In the genomic region with DNA sequence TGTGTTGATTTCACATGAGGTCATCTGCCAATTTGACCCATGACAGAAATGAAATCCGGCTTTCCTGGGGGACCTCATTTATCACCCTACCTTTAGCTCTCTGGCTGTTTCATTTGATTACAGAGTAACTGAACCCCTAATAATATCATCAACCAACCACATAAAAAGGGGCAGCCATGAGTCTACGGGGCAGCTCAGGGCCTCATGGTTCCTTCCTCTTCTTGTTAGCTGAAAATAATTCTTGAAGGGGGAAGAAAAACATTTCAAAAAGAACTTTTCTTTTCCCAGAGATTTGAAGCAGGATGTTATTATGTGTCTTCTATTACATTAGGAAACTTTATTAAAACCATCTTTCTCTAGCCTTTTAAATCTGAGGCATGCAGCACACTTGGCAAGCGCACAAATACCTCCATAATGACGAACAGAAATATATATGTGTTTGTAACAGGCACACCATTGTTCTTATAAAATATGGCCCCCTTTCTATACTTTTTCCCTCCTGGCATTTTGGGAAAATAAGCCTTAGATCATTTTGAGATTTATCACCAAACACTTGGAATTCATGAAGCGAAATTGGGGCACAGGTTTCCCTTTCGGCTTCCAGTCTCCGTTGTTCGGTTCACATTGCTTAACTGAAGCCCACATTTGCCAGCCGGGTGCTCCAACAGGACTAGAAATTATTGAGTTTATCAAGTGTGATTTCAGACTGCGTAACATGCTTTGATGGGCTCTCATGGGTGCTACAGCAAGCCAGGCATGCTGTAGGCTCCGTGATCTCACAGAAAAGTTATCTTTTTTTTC, we compare ENCODE assay signal across 10 mouse cellular contexts.
A peak's percentile ranks its signal among the peaks of the same experiment; 100 is the strongest.
DNase-seq lines count a peak whose midpoint lies in the region; ATAC-seq and TF ChIP-seq lines count a peak whose summit lies in the region.
"Had no signal": no experiment of that assay in that cellular context is flagged by ENCODE, and none has a peak within 500 bp of the region (broad histone marks: within the 10 kb centered on the region; RNA-seq: fewer than 3 reads in every experiment).

No protein-coding gene starts in this region.

- H3K9me3 ChIP-seq in hindbrain, embryonic 12.5 days (replicated peaks): no peaks in the 10 kb centered on the region
- H3K9me3 ChIP-seq in hindbrain, postnatal 0 days (ENCODE audit: low read length): no peaks in the 10 kb centered on the region
- no peaks in the 10 kb centered on the region for H3K9me3 ChIP-seq in embryonic facial prominence, embryonic 10.5 days
- no peaks in the 10 kb centered on the region for H3K9me3 ChIP-seq in limb, embryonic 11.5 days (ENCODE audit: control insufficient read depth, low read length)
- H3K9me3 ChIP-seq in midbrain, embryonic 14.5 days (ENCODE audit: control insufficient read depth, low read length): no peaks in the 10 kb centered on the region
- H3K9me3 ChIP-seq: hindbrain, embryonic 13.5 days; midbrain, embryonic 13.5 days; neural tube, embryonic 12.5 days had no signal

- WGBS in hindbrain, embryonic 12.5 days: 81% methylated on average over 11 of the region's 11 CpGs
- 71% methylated on average over 11 of the region's 11 CpGs for WGBS in hindbrain, postnatal 0 days
- WGBS in embryonic facial prominence, embryonic 10.5 days: 72% methylated on average over 11 of the region's 11 CpGs
- 54% methylated on average over 11 of the region's 11 CpGs for WGBS in limb, embryonic 11.5 days
- 88% methylated on average over 11 of the region's 11 CpGs for WGBS in midbrain, embryonic 14.5 days

- no peaks in the 10 kb centered on the region for H3K36me3 ChIP-seq in hindbrain, embryonic 12.5 days
- H3K36me3 ChIP-seq in hindbrain, postnatal 0 days (ENCODE audit: insufficient read depth, low read length): no peaks in the 10 kb centered on the region
- H3K36me3 ChIP-seq in embryonic facial prominence, embryonic 10.5 days (replicated peaks): no peaks in the 10 kb centered on the region
- no peaks in the 10 kb centered on the region for H3K36me3 ChIP-seq in limb, embryonic 11.5 days (ENCODE audit: control insufficient read depth, insufficient read depth, low read length)
- no peaks in the 10 kb centered on the region for H3K36me3 ChIP-seq in midbrain, embryonic 14.5 days (ENCODE audit: control insufficient read depth, insufficient read depth, low read length)
- H3K36me3 ChIP-seq: hindbrain, embryonic 13.5 days; midbrain, embryonic 13.5 days; neural tube, embryonic 12.5 days had no signal

- H3K27ac ChIP-seq in hindbrain, embryonic 12.5 days: peak overlapping the region; percentile 52
- no peak overlapping the region for H3K27ac ChIP-seq in hindbrain, postnatal 0 days
- H3K27ac ChIP-seq in embryonic facial prominence, embryonic 10.5 days (replicated peaks): peak overlapping the region; percentile 75; the same call in 1 of the 2 replicates
- peak overlapping the region; percentile 79 for H3K27ac ChIP-seq in limb, embryonic 11.5 days (replicated peaks; ENCODE audit: low read depth, low read length)
- H3K27ac ChIP-seq in midbrain, embryonic 14.5 days (replicated peaks; ENCODE audit: low read depth, low read length): no peak overlapping the region
- H3K27ac ChIP-seq: hindbrain, embryonic 13.5 days; midbrain, embryonic 13.5 days; neural tube, embryonic 12.5 days had no signal

- DNase-seq in hindbrain, postnatal 0 days (ENCODE audit: low spot score): no peak
- DNase-seq in NIH3T3 (ENCODE audit: low read depth): peak; percentile 94
- no peak for DNase-seq in embryonic facial prominence, embryonic 10.5 days (ENCODE audit: low spot score)
- peak; percentile 33 for DNase-seq in limb, embryonic 11.5 days (ENCODE audit: low spot score)
- no peak for DNase-seq in midbrain, embryonic 14.5 days

- TF ChIP-seq CTCF in hindbrain, postnatal 0 days (IDR thresholded peaks at IDR 0.05; ENCODE audit: low read depth): no peak

- no peak for ATAC-seq in hindbrain, embryonic 12.5 days (ENCODE audit: low FRiP score)
- ATAC-seq in hindbrain, postnatal 0 days: no peak
- peak; percentile 44 for ATAC-seq in limb, embryonic 11.5 days (ENCODE audit: insufficient number of reproducible peaks, low FRiP score, low TSS enrichment, low read depth)
- no peak for ATAC-seq in midbrain, embryonic 14.5 days (ENCODE audit: low FRiP score, low TSS enrichment)
- ATAC-seq in activated CD4-positive, CD25-positive, alpha-beta regulatory T cell, adult 4 months: no peak
- ATAC-seq: midbrain, embryonic 13.5 days had no signal

- H3K9ac ChIP-seq in hindbrain, embryonic 12.5 days: no peak overlapping the region
- H3K9ac ChIP-seq in hindbrain, postnatal 0 days (replicated peaks; ENCODE audit: low read length): no peak overlapping the region
- no peak overlapping the region for H3K9ac ChIP-seq in limb, embryonic 11.5 days (ENCODE audit: low read length)
- no peak overlapping the region for H3K9ac ChIP-seq in midbrain, embryonic 14.5 days (replicated peaks; ENCODE audit: low read length)
- H3K9ac ChIP-seq: hindbrain, embryonic 13.5 days; midbrain, embryonic 13.5 days; neural tube, embryonic 12.5 days had no signal

- H3K27me3 ChIP-seq in hindbrain, embryonic 12.5 days: no peaks in the 10 kb centered on the region
- no peaks in the 10 kb centered on the region for H3K27me3 ChIP-seq in hindbrain, postnatal 0 days (ENCODE audit: insufficient read depth, low read length)
- H3K27me3 ChIP-seq in embryonic facial prominence, embryonic 10.5 days (replicated peaks; ENCODE audit: low read depth, poor library complexity, severe bottlenecking): 0 out of 2 replicates have a peak, but pooled peaks cover 5% of the 10 kb centered on the region
- no peaks in the 10 kb centered on the region for H3K27me3 ChIP-seq in limb, embryonic 11.5 days (ENCODE audit: control insufficient read depth, insufficient read depth, low read length)
- H3K27me3 ChIP-seq in midbrain, embryonic 14.5 days (ENCODE audit: control insufficient read depth, insufficient read depth, low read length): no peaks in the 10 kb centered on the region
- H3K27me3 ChIP-seq: hindbrain, embryonic 13.5 days; midbrain, embryonic 13.5 days; neural tube, embryonic 12.5 days had no signal

- no peak overlapping the region for H3K4me2 ChIP-seq in hindbrain, embryonic 12.5 days (replicated peaks)
- no peak overlapping the region for H3K4me2 ChIP-seq in hindbrain, postnatal 0 days (ENCODE audit: low read depth, low read length)
- H3K4me2 ChIP-seq in limb, embryonic 11.5 days (ENCODE audit: low read depth, severe bottlenecking): no peak overlapping the region
- no peak overlapping the region for H3K4me2 ChIP-seq in midbrain, embryonic 14.5 days (ENCODE audit: low read length)
- H3K4me2 ChIP-seq: hindbrain, embryonic 13.5 days; midbrain, embryonic 13.5 days; neural tube, embryonic 12.5 days had no signal

- H3K4me3 ChIP-seq in hindbrain, embryonic 12.5 days: no peak overlapping the region
- H3K4me3 ChIP-seq in hindbrain, postnatal 0 days (ENCODE audit: low read length): no peak overlapping the region
- no peak overlapping the region for H3K4me3 ChIP-seq in embryonic facial prominence, embryonic 10.5 days
- no peak overlapping the region for H3K4me3 ChIP-seq in limb, embryonic 11.5 days (ENCODE audit: low read depth, low read length)
- no peak overlapping the region for H3K4me3 ChIP-seq in midbrain, embryonic 14.5 days (replicated peaks; ENCODE audit: low read depth, low read length)
- H3K4me3 ChIP-seq: hindbrain, embryonic 13.5 days; midbrain, embryonic 13.5 days; neural tube, embryonic 12.5 days had no signal

- peaks cover 10% of the 10 kb centered on the region for H3K4me1 ChIP-seq in hindbrain, embryonic 12.5 days
- H3K4me1 ChIP-seq in hindbrain, postnatal 0 days (ENCODE audit: insufficient read depth, low read length): peaks cover 8% of the 10 kb centered on the region; the same call in 1 of the 2 replicates
- peaks cover 31% of the 10 kb centered on the region for H3K4me1 ChIP-seq in embryonic facial prominence, embryonic 10.5 days
- H3K4me1 ChIP-seq in limb, embryonic 11.5 days (ENCODE audit: control insufficient read depth, insufficient read depth, low read length): peaks cover 10% of the 10 kb centered on the region
- H3K4me1 ChIP-seq in midbrain, embryonic 14.5 days (ENCODE audit: control insufficient read depth, insufficient read depth, low read length): no peaks in the 10 kb centered on the region

Comparison
In these comparisons a context has a peak if more than half of its experiments do, and no peak if none do; other contexts are left out.
1. H3K27ac ChIP-seq: peak in hindbrain, embryonic 12.5 days (single experiment), embryonic facial prominence, embryonic 10.5 days (single experiment) and limb, embryonic 11.5 days (single experiment); none in hindbrain, postnatal 0 days (single experiment) and midbrain, embryonic 14.5 days (single experiment).
2. DNase-seq: peak in NIH3T3 (single experiment) and limb, embryonic 11.5 days (single experiment); none in hindbrain, postnatal 0 days (single experiment), embryonic facial prominence, embryonic 10.5 days (single experiment) and midbrain, embryonic 14.5 days (single experiment).